Mouse (Mus musculus): ENCODE measurements around the gene Ltb. TPM values are rescaled to one million over a fixed set of nuclear protein-coding genes. Genes with fewer than 3 reads are reported as not detected.

Gene Ltb
- total RNA-seq, 2 experiments from 2014 or later: 6.6 to 9.3 TPM

GRCm38 (mm10) chr17:35191723-35192122, 2.5 kb upstream of the Ltb start:
- no peak for DNase-seq (ENCODE audit: low spot score in 2 of 2)

- DNase-seq (ENCODE audit: low spot score in 2 of 2): no peak
Observed at GRCm38 (mm10) chr17:35192924-35193323, 1.3 kb upstream of the Ltb start.

- DNase-seq (ENCODE audit: low spot score in 2 of 2): no peak
Observed at GRCm38 (mm10) chr17:35194844-35195630, 798 bp downstream of the Ltb start.

GRCm38 (mm10) chr17:35195631-35196320, 1.5 kb downstream of the Ltb start:
- DNase-seq (ENCODE audit: low spot score in 2 of 2): peak; percentile 69 to 72

- no peak for DNase-seq (ENCODE audit: low spot score in 2 of 2)
Observed at GRCm38 (mm10) chr17:35196321-35196641, 2.0 kb downstream of the Ltb start.

GRCm38 (mm10) chr17:35197126-35197525, 2.9 kb downstream of the Ltb start:
- DNase-seq (ENCODE audit: low spot score in 2 of 2): no peak

- no peak for DNase-seq (ENCODE audit: low spot score in 2 of 2)
Observed at GRCm38 (mm10) chr17:35198029-35198428, 3.8 kb downstream of the Ltb start.

- DNase-seq (ENCODE audit: low spot score in 2 of 2): no peak
Observed at GRCm38 (mm10) chr17:35198946-35199345, 4.7 kb downstream of the Ltb start.

- no peak for DNase-seq (ENCODE audit: low spot score in 2 of 2)
Observed at GRCm38 (mm10) chr17:35200398-35200797, 6.2 kb downstream of the Ltb start.

GRCm38 (mm10) chr17:35201128-35201527, 6.9 kb downstream of the Ltb start:
- no peak for DNase-seq (ENCODE audit: low spot score in 2 of 2)

- DNase-seq (ENCODE audit: low spot score in 2 of 2): no peak
Observed at GRCm38 (mm10) chr17:35201787-35202186, 7.5 kb downstream of the Ltb start, which contains the start of gene Tnf. Gene Tnf, minus strand, starts transcription at chr17:35202007.

- DNase-seq (ENCODE audit: low spot score in 2 of 2): no peak
Observed at GRCm38 (mm10) chr17:35202442-35202841, 8.2 kb downstream of the Ltb start.

GRCm38 (mm10) chr17:35204494-35205379, 10.5 kb downstream of the Ltb start, which contains the start of gene Lta:
Gene Lta, minus strand, starts transcription at chr17:35205351.
- no peak for DNase-seq (ENCODE audit: low spot score in 2 of 2)

- no peak for DNase-seq (ENCODE audit: low spot score in 2 of 2)
Observed at GRCm38 (mm10) chr17:35205380-35205769, 11.1 kb downstream of the Ltb start.

- DNase-seq (ENCODE audit: low spot score in 2 of 2): no peak
Observed at GRCm38 (mm10) chr17:35209785-35210535, 15.7 kb downstream of the Ltb start.

GRCm38 (mm10) chr17:35210593-35210992, 16.4 kb downstream of the Ltb start:
- DNase-seq (ENCODE audit: low spot score in 2 of 2): no peak

- no peak for DNase-seq (ENCODE audit: low spot score in 2 of 2)
Observed at GRCm38 (mm10) chr17:35213071-35213470, 18.8 kb downstream of the Ltb start.

GRCm38 (mm10) chr17:35218516-35219193, 24.4 kb downstream of the Ltb start:
- no peak for DNase-seq (ENCODE audit: low spot score in 2 of 2)

GRCm38 (mm10) chr17:35219601-35220041, 25.4 kb downstream of the Ltb start:
- DNase-seq (ENCODE audit: low spot score in 2 of 2): no peak
